Mouse (Mus musculus): ENCODE data around the gene Prmt8. TPM values are rescaled to one million over a fixed set of nuclear protein-coding genes. Genes with fewer than 3 reads are reported as not detected.

The Prmt8 gene
- polyA plus RNA-seq, 1 experiment, result not detected

DNA sequence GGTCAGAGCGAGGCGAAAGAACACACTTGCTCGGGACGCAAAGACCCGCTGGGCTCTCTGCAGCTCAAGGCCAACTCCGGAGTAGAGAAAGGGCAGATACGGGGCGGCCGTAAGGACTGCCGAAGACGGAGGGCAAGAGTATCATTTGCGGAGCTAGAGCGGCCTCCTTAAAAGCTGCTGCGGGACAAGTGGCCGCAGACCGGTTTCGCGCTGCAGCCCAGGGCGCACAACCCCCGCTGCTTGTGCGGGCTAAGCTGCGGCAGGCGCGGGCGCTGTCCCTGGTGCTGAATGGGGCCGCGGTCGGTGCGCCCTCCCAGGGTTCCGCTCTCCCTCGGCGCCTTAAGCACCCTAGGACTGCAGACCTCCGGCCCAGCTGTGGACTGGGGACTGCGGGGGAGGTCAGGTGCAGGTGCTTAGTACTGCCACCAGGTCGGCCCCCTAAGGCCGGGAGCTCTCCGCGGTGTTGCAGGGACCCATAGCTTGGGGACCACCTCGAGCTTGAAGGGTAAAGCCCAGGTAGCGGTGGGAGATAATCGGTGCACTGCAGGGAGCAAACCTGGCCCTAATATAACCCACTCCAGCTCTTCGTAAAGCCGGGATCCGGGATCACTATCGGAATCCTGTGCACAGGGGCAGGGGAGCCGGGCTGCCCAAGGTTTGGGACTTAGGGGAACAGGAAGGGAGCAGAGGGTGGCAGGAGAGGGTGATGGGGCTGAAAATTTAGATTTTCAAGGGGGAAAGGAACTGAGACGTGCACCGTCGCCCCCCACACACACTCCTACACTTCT, 1.4 kb downstream of the Prmt8 start:
- Histone ChIP-seq H3K36me3 (ENCODE audit: control insufficient read depth, insufficient read depth, low read length) (no peaks in the 10 kb centered on the region), H3K4me3 (ENCODE audit: insufficient read depth, low read depth, low read length) (no peak overlapping the region), H3K27ac (ENCODE audit: insufficient read depth, low read depth, low read length) (no peak overlapping the region), H3K4me1 (ENCODE audit: control insufficient read depth, insufficient read depth, low read length) (no peaks in the 10 kb centered on the region), H3K27me3 (replicated peaks; ENCODE audit: control insufficient read depth, insufficient read depth, low read length) (no peaks in the 10 kb centered on the region)
- under 1% methylated on average over 49 of the region's 49 CpGs for WGBS
- TF ChIP-seq POLR2A (IDR thresholded peaks at IDR 0.05; ENCODE audit: low read depth, low read length), result no peak
- TF ChIP-seq CTCF (conservative IDR thresholded peaks at IDR 0.05; ENCODE audit: insufficient read depth, insufficient read length, low read depth, low read length), result no peak
- peak; percentile 26 for DNase-seq

DNA sequence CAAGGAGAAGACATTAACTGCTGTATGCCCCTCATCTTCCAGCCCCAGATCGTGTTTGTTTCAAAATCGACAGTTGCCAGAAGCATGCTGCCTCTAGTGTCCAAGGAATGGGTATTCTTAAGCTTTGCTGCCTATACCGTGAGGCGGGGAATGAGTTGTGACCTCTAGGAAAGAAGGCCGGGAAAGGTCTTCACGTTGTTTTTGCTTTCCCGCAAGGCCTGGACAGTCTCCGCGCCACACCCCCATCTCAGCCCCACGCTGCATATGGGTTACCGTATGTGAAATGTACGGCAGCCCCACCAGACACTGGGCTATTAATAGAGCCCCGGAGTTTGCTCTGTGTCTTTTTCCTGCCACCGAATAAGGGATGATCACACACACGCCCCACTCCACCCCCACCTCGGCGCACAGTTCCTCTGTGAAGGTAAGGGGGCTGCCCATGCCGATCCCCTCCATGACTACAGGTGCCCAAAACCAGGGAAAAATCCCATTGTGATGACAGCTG, 2.0 kb downstream of the Prmt8 start:
- H3K36me3 ChIP-seq (ENCODE audit: control insufficient read depth, insufficient read depth, low read length), result no peaks in the 10 kb centered on the region
- TF ChIP-seq POLR2A (IDR thresholded peaks at IDR 0.05; ENCODE audit: low read depth, low read length), result no peak
- TF ChIP-seq CTCF (conservative IDR thresholded peaks at IDR 0.05; ENCODE audit: insufficient read depth, insufficient read length, low read depth, low read length), result no peak
- no peak overlapping the region for H3K27ac ChIP-seq (ENCODE audit: insufficient read depth, low read depth, low read length)
- H3K4me1 ChIP-seq (ENCODE audit: control insufficient read depth, insufficient read depth, low read length), result no peaks in the 10 kb centered on the region
- H3K4me3 ChIP-seq (ENCODE audit: insufficient read depth, low read depth, low read length), result no peak overlapping the region
- DNase-seq, result no peak
- 2% methylated on average over 18 of the region's 18 CpGs for WGBS
- H3K27me3 ChIP-seq (replicated peaks; ENCODE audit: control insufficient read depth, insufficient read depth, low read length), result no peaks in the 10 kb centered on the region

DNA sequence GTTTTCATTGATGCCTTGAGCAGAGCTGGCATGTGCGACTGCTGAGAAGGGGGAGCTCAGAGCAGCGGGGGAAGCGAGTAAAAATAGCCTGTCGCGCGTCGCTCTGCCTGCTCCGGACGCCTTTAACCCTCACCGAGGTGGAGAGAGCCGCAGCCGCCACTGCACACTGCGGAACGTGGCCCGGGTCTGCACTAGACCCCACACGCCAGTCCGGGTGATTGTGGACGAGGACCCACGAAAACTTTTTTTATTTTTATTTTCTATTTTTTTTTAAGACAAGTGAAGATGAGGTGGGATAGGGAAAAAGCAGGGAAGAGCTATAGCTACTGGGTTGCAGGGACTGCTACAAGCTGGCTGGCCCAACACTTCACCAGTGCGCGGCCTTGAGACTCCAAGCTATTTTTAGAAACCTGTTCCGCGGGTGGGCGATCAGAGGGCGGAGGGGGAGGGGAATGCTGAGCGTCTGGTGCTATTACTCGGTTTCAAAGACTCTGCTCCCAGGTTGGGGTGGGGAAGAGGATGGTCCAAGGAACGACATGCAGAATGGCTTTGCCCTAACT, 2.6 kb downstream of the Prmt8 start:
- no peak for TF ChIP-seq CTCF (conservative IDR thresholded peaks at IDR 0.05; ENCODE audit: insufficient read depth, insufficient read length, low read depth, low read length)
- TF ChIP-seq POLR2A (IDR thresholded peaks at IDR 0.05; ENCODE audit: low read depth, low read length), result no peak
- Histone ChIP-seq H3K27ac (ENCODE audit: insufficient read depth, low read depth, low read length) (no peak overlapping the region), H3K36me3 (ENCODE audit: control insufficient read depth, insufficient read depth, low read length) (no peaks in the 10 kb centered on the region), H3K27me3 (replicated peaks; ENCODE audit: control insufficient read depth, insufficient read depth, low read length) (no peaks in the 10 kb centered on the region), H3K4me1 (ENCODE audit: control insufficient read depth, insufficient read depth, low read length) (no peaks in the 10 kb centered on the region), H3K4me3 (ENCODE audit: insufficient read depth, low read depth, low read length) (no peak overlapping the region)
- 2% methylated on average over 28 of the region's 28 CpGs for WGBS
- no peak for DNase-seq

DNA sequence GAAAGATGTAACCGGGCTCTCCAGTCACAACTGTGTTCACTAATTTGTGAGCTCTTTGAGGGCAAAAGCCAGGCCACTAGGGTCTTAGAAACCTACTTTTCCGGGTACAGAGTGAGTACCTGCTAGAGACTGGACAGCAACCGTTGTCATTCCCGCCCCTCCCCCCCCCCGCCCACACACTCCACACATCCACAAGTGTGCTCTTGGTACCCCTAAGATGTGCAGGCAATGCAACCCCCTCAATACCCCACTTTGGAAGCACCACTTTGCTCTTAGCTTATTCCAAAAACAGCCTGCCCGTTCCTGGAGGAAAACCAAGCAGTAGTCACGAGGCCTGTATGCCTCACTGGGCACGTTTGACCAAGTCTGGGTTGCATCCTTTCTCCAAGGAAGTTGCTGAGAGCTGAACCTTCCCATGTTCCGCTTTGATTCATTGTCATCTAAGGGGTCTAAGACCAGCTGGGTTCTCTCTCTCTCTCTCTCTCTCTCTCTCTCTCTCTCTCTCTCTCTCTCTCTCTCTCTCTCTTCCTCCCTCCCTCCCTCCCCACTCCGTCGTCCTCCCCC, 3.1 kb downstream of the Prmt8 start:
- Histone ChIP-seq H3K4me1 (ENCODE audit: control insufficient read depth, insufficient read depth, low read length) (no peaks in the 10 kb centered on the region), H3K27me3 (replicated peaks; ENCODE audit: control insufficient read depth, insufficient read depth, low read length) (no peaks in the 10 kb centered on the region), H3K36me3 (ENCODE audit: control insufficient read depth, insufficient read depth, low read length) (no peaks in the 10 kb centered on the region), H3K4me3 (ENCODE audit: insufficient read depth, low read depth, low read length) (no peak overlapping the region), H3K27ac (ENCODE audit: insufficient read depth, low read depth, low read length) (no peak overlapping the region)
- DNase-seq, result no peak
- 11% methylated on average over 9 of the region's 11 CpGs for WGBS
- TF ChIP-seq POLR2A (IDR thresholded peaks at IDR 0.05; ENCODE audit: low read depth, low read length), result no peak
- TF ChIP-seq CTCF (conservative IDR thresholded peaks at IDR 0.05; ENCODE audit: insufficient read depth, insufficient read length, low read depth, low read length), result no peak

DNA sequence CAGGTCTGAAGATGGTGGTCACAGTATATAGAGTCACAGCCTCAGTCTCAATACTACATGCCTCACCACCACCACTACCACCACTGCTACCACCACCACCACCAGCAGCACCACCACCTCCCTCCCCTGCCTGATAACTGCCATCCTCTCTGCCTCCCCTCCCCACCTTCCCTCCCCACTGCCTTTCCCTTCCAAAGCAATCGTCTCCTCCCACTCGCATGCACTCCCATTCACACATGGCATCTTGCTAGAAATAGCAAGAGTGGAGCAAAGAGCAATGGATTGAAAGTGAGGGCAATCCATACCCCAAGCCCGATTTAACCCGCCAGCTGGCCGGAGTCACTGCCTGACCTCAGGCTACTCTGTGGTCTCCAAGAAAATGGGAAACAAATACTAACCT, 3.7 kb downstream of the Prmt8 start:
- Histone ChIP-seq H3K4me1 (ENCODE audit: control insufficient read depth, insufficient read depth, low read length) (no peaks in the 10 kb centered on the region), H3K27ac (ENCODE audit: insufficient read depth, low read depth, low read length) (no peak overlapping the region), H3K36me3 (ENCODE audit: control insufficient read depth, insufficient read depth, low read length) (no peaks in the 10 kb centered on the region), H3K27me3 (replicated peaks; ENCODE audit: control insufficient read depth, insufficient read depth, low read length) (no peaks in the 10 kb centered on the region), H3K4me3 (ENCODE audit: insufficient read depth, low read depth, low read length) (no peak overlapping the region)
- DNase-seq, result no peak
- no peak for TF ChIP-seq CTCF (conservative IDR thresholded peaks at IDR 0.05; ENCODE audit: insufficient read depth, insufficient read length, low read depth, low read length)
- no peak for TF ChIP-seq POLR2A (IDR thresholded peaks at IDR 0.05; ENCODE audit: low read depth, low read length)
- 23% methylated on average over 5 of the region's 5 CpGs for WGBS

DNA sequence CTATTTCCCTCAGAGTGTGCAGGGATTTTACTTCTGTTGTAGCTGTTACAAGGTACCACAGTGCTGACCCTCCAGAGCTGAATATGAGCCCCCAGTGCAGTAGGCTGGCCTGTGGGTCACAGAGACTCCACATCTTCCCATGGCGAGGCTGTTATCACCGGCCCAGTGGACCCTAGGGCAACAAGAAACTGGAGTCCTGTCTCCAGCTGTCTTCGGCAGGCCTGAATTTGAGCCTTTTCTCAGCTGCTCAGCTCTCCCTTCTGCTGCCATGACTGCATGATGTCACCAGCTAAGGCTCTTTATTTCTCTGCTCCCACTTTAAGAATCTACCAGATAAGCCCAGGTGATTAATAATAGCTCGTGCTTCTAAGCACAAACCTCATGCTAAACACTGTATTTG, 11.0 kb downstream of the Prmt8 start:
- DNase-seq, result no peak
- Histone ChIP-seq H3K4me1 (ENCODE audit: control insufficient read depth, insufficient read depth, low read length) (no peaks in the 10 kb centered on the region), H3K27me3 (replicated peaks; ENCODE audit: control insufficient read depth, insufficient read depth, low read length) (no peaks in the 10 kb centered on the region), H3K36me3 (ENCODE audit: control insufficient read depth, insufficient read depth, low read length) (no peaks in the 10 kb centered on the region), H3K4me3 (ENCODE audit: insufficient read depth, low read depth, low read length) (no peak overlapping the region), H3K27ac (ENCODE audit: insufficient read depth, low read depth, low read length) (no peak overlapping the region)
- TF ChIP-seq CTCF (conservative IDR thresholded peaks at IDR 0.05; ENCODE audit: insufficient read depth, insufficient read length, low read depth, low read length), result no peak
- no peak for TF ChIP-seq POLR2A (IDR thresholded peaks at IDR 0.05; ENCODE audit: low read depth, low read length)
- 46% methylated on average over 4 of the region's 4 CpGs for WGBS

DNA sequence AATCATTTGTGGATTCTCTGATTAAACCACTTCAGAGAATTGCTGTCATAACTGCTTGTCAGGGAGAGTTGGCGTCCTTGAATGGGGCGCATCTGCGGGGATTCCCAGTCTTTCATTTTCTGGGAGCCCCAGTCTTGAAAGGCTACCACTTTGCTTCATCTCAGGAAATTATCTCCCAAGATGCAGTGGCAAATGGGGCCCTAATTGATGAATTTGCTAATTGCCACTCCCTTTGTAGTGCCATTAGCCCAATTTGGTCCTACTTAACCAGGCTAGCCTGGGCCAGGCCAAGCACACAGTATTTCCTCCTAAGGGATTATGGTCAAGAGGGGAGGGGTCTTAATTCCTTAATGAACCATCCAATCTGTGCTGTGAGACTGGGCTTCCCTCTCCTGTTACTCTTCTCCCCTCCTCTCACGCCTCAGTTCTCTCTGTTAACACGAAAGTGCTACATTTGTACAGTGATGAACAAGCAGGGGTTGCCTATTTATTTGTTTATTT, 11.6 kb downstream of the Prmt8 start:
- H3K27ac ChIP-seq (ENCODE audit: insufficient read depth, low read depth, low read length), result no peak overlapping the region
- H3K36me3 ChIP-seq (ENCODE audit: control insufficient read depth, insufficient read depth, low read length), result no peaks in the 10 kb centered on the region
- WGBS, result 87% methylated on average over 5 of the region's 5 CpGs
- H3K27me3 ChIP-seq (replicated peaks; ENCODE audit: control insufficient read depth, insufficient read depth, low read length), result no peaks in the 10 kb centered on the region
- TF ChIP-seq CTCF (conservative IDR thresholded peaks at IDR 0.05; ENCODE audit: insufficient read depth, insufficient read length, low read depth, low read length) (no peak), POLR2A (IDR thresholded peaks at IDR 0.05; ENCODE audit: low read depth, low read length) (no peak)
- no peak for DNase-seq
- no peak overlapping the region for H3K4me3 ChIP-seq (ENCODE audit: insufficient read depth, low read depth, low read length)
- no peaks in the 10 kb centered on the region for H3K4me1 ChIP-seq (ENCODE audit: control insufficient read depth, insufficient read depth, low read length)
